Mouse (Mus musculus): Measurements from ENCODE around the gene Lrp5. TPM values are rescaled to one million over a fixed set of nuclear protein-coding genes. Genes with fewer than 3 reads are reported as not detected.

Gene Lrp5
- total RNA-seq (2014; rRNA removed): 9.9 and 15.0 TPM in 2 replicates
- 0.58 and 0.74 TPM in 2 replicates for polyA plus RNA-seq (2015; fragmentation: Nextera tagmentation; extraction: Ambion mirVana)

DNA sequence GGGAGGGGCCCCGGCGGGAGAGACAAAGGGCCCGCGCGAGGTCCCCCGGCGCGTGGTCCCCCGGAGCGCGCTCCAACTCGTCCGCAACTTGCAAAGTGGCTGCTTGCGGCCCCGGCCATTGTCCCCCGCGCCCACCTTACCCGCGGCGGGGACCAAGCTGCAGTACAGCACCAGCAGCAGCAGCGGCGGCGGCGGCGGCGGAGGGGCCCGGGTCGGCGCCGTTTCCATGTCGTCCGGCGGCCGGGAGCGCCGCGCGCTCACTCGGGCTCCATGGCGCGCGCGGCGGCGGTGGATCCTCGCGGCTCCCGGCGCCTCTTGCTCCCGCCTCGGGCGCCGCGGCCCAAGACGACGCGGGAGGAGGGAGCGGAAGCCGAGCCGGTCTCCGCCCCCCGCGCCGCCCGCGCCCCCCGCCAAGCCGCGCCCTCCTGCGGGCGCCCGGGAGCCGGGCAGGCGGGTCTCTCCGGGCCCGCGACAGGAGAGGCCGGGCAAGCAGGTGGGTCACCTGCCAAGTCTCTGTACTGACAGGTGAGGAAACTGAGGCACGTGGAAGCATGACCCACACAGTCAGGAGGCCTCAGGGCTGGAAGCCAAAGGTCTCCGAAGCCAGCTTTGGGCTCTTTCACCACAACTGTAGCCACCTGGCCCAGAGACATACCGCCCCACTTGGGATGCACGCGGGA is at the start of gene Lrp5:
TSS of gene Lrp5 (minus strand) at position 350 of the 680 bp plus-strand sequence.
- DNase-seq (ENCODE audit: low spot score) (peak; percentile 38), ATAC-seq (ENCODE audit: low FRiP score) (peak; percentile 47; the same call in 1 of the 2 replicates)
- Histone ChIP-seq H3K9me3 (ENCODE audit: low read length) (no peaks in the 10 kb centered on the region), H3K4me2 (ENCODE audit: low read depth, low read length, poor library complexity, severe bottlenecking) (peak within 1 kb of the TSS; percentile 100), H3K9ac (replicated peaks; ENCODE audit: low read length, poor library complexity, severe bottlenecking) (peak within 1 kb of the TSS; percentile 65), H3K27me3 (ENCODE audit: insufficient read depth, low read length) (no peaks in the 10 kb centered on the region), H3K4me1 (ENCODE audit: insufficient read depth, low read length) (0 out of 2 replicates have a peak, but pooled peaks cover 6% of the 10 kb centered on the region), H3K4me3 (ENCODE audit: low read depth, low read length) (peak within 1 kb of the TSS; percentile 83), H3K27ac (ENCODE audit: low read depth, low read length) (peak within 1 kb of the TSS; percentile 26; the same call in 1 of the 2 replicates), H3K36me3 (ENCODE audit: insufficient read depth, low read length) (no peaks in the 10 kb centered on the region)
- WGBS: under 1% methylated on average over 18 of the region's 83 CpGs
- no peak for TF ChIP-seq CTCF (IDR thresholded peaks at IDR 0.05)

GRCm38 (mm10) chr19:3736001-3736400 is 49.6 kb upstream of the Lrp5 start:
- no peak for ATAC-seq (ENCODE audit: low FRiP score)
- Histone ChIP-seq H3K27me3 (ENCODE audit: insufficient read depth, low read length) (no peaks in the 10 kb centered on the region), H3K36me3 (ENCODE audit: insufficient read depth, low read length) (no peaks in the 10 kb centered on the region), H3K9ac (replicated peaks; ENCODE audit: low read length, poor library complexity, severe bottlenecking) (no peak overlapping the region), H3K27ac (ENCODE audit: low read depth, low read length) (no peak overlapping the region), H3K9me3 (ENCODE audit: low read length) (no peaks in the 10 kb centered on the region), H3K4me3 (ENCODE audit: low read depth, low read length) (no peak overlapping the region), H3K4me1 (ENCODE audit: insufficient read depth, low read length) (no peaks in the 10 kb centered on the region), H3K4me2 (ENCODE audit: low read depth, low read length, poor library complexity, severe bottlenecking) (no peak overlapping the region)
- DNase-seq (ENCODE audit: low spot score): no peak
- TF ChIP-seq CTCF (IDR thresholded peaks at IDR 0.05): no peak
- 95% methylated on average over 3 of the region's 3 CpGs for WGBS

DNA sequence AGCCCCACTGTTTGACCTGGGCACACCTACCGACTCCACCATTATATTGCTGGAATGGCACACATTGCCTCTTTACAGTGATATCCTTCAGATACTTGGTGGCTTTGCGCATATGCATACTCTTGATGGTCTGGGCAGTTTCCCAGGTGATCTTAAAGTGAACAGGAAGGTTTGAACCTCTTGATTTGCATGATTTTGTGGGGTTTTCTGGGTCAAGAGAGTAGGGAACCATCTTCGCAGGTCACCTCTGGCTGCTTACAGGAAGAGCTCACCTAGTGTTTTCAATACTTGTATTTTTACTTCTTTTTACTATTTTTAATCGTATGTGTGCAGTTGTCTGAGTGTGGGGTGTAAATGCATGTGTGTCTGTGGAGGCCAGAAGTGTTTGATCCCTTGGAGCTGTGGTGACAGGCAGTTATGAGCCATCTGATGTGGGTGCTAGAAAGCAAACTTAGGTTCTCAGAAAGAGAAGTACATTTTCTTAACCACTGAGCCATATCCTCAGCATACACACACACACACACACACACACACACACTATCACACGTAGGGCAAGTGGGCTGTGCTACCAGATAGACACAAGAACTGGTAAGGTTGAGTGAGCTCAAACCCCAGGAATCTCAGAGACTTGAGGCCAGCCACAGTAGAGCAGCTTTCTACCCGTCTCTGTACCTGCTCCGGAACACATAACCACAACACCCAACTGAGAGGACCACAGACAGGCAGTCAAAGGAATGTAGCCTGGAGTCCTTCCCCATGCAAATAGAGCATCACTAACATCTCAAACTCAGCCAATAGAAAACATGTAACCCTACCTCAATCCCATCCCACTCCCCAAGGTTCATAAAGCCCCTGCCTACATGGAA is 44.6 kb upstream of the Lrp5 start:
- Histone ChIP-seq H3K9me3 (ENCODE audit: low read length) (no peaks in the 10 kb centered on the region), H3K4me2 (ENCODE audit: low read depth, low read length, poor library complexity, severe bottlenecking) (no peak overlapping the region), H3K36me3 (ENCODE audit: insufficient read depth, low read length) (no peaks in the 10 kb centered on the region), H3K4me1 (ENCODE audit: insufficient read depth, low read length) (no peaks in the 10 kb centered on the region), H3K27me3 (ENCODE audit: insufficient read depth, low read length) (no peaks in the 10 kb centered on the region), H3K27ac (ENCODE audit: low read depth, low read length) (no peak overlapping the region), H3K9ac (replicated peaks; ENCODE audit: low read length, poor library complexity, severe bottlenecking) (no peak overlapping the region), H3K4me3 (ENCODE audit: low read depth, low read length) (no peak overlapping the region)
- TF ChIP-seq CTCF (IDR thresholded peaks at IDR 0.05): no peak
- no peak for ATAC-seq (ENCODE audit: low FRiP score)
- DNase-seq (ENCODE audit: low spot score): no peak
- 85% methylated on average over 7 of the region's 7 CpGs for WGBS

- Histone ChIP-seq H3K36me3 (ENCODE audit: insufficient read depth, low read length) (no peaks in the 10 kb centered on the region), H3K4me3 (ENCODE audit: low read depth, low read length) (no peak overlapping the region), H3K9ac (replicated peaks; ENCODE audit: low read length, poor library complexity, severe bottlenecking) (no peak overlapping the region), H3K27me3 (ENCODE audit: insufficient read depth, low read length) (no peaks in the 10 kb centered on the region), H3K4me2 (ENCODE audit: low read depth, low read length, poor library complexity, severe bottlenecking) (no peak overlapping the region), H3K9me3 (ENCODE audit: low read length) (no peaks in the 10 kb centered on the region), H3K27ac (ENCODE audit: low read depth, low read length) (no peak overlapping the region), H3K4me1 (ENCODE audit: insufficient read depth, low read length) (no peaks in the 10 kb centered on the region)
- peak; percentile 7; the same call in 1 of the 2 replicates for TF ChIP-seq CTCF (IDR thresholded peaks at IDR 0.05)
- DNase-seq (ENCODE audit: low spot score): no peak
- no peak for ATAC-seq (ENCODE audit: low FRiP score)
- 66% methylated on average over 2 of the region's 2 CpGs for WGBS
Measured at GRCm38 (mm10) chr19:3728901-3729300, 42.5 kb upstream of the Lrp5 start.

DNA sequence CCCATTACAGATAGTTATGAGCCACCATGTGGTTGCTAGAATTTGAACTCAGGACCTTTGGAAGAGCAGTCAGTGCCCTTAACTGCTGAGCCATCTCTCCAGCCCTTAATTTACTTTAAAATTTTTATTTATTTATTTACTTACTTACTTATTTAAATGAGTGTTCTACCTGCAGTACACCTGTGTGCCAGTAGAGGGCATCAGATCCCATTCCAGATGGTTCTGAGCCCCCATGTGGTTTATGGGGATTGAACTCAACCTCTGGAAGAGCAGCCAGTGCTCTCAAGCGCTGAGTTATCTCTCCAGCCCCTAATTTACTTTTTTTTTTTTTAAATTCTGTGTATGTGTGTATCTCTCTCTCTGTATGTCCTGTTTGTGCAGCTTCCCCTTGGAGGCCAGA is 38.4 kb upstream of the Lrp5 start:
- DNase-seq (ENCODE audit: low spot score) (peak; percentile 70), ATAC-seq (ENCODE audit: low FRiP score) (no peak)
- Histone ChIP-seq H3K27ac (ENCODE audit: low read depth, low read length) (no peak overlapping the region), H3K9ac (replicated peaks; ENCODE audit: low read length, poor library complexity, severe bottlenecking) (no peak overlapping the region), H3K27me3 (ENCODE audit: insufficient read depth, low read length) (no peaks in the 10 kb centered on the region), H3K4me1 (ENCODE audit: insufficient read depth, low read length) (no peaks in the 10 kb centered on the region), H3K4me2 (ENCODE audit: low read depth, low read length, poor library complexity, severe bottlenecking) (no peak overlapping the region), H3K4me3 (ENCODE audit: low read depth, low read length) (no peak overlapping the region), H3K36me3 (ENCODE audit: insufficient read depth, low read length) (no peaks in the 10 kb centered on the region), H3K9me3 (ENCODE audit: low read length) (no peaks in the 10 kb centered on the region)
- WGBS: 35% methylated on average over 1 of the region's 1 CpGs
- TF ChIP-seq CTCF (IDR thresholded peaks at IDR 0.05): peak; percentile 80

DNA sequence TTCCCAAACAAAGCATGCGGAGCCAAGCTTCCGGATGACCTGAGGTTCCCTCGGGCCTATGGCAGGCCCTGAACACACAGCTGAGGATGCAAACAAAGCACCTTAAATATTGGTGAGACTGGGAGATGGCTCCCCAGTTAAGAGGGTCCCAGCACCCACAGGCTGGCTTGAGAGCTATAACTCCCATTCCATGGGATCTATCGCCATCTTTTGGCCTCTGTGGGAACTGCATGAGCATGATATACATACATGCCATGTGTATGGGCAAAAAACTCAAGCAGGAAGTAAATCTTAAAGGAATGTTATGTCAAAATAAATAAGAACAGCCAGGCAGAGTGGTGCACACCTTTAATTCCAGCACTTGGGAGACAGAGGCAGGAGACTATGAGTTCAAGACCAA is 37.5 kb upstream of the Lrp5 start:
- Histone ChIP-seq H3K4me2 (ENCODE audit: low read depth, low read length, poor library complexity, severe bottlenecking) (no peak overlapping the region), H3K27ac (ENCODE audit: low read depth, low read length) (no peak overlapping the region)

More for the DNA sequence above, 37.5 kb upstream of the Lrp5 start:
- ATAC-seq (ENCODE audit: low FRiP score): no peak
- Histone ChIP-seq H3K36me3 (ENCODE audit: insufficient read depth, low read length) (no peaks in the 10 kb centered on the region), H3K9ac (replicated peaks; ENCODE audit: low read length, poor library complexity, severe bottlenecking) (no peak overlapping the region), H3K27me3 (ENCODE audit: insufficient read depth, low read length) (no peaks in the 10 kb centered on the region), H3K4me3 (ENCODE audit: low read depth, low read length) (no peak overlapping the region), H3K4me1 (ENCODE audit: insufficient read depth, low read length) (no peaks in the 10 kb centered on the region), H3K9me3 (ENCODE audit: low read length) (no peaks in the 10 kb centered on the region)
- DNase-seq (ENCODE audit: low spot score): no peak
- WGBS: 79% methylated on average over 4 of the region's 4 CpGs
- peak; percentile 64 for TF ChIP-seq CTCF (IDR thresholded peaks at IDR 0.05)
